Mouse (Mus musculus) B cell, adult 2 months (primary cell): Measurements from ENCODE around the gene Piwil4.
A peak's percentile ranks its signal among the peaks of the same experiment; 100 is the strongest.
"Not testable (repeated sequence)": the region's sequence is repeated elsewhere in the genome, so short reads cannot be mapped to it uniquely, and the experiment has no call there.

Experiments
- DNase-seq, 2 experiments: peaks; one replicate each; pipeline ENCODE4 v3.0.0; 2022

Gene Piwil4

DNA sequence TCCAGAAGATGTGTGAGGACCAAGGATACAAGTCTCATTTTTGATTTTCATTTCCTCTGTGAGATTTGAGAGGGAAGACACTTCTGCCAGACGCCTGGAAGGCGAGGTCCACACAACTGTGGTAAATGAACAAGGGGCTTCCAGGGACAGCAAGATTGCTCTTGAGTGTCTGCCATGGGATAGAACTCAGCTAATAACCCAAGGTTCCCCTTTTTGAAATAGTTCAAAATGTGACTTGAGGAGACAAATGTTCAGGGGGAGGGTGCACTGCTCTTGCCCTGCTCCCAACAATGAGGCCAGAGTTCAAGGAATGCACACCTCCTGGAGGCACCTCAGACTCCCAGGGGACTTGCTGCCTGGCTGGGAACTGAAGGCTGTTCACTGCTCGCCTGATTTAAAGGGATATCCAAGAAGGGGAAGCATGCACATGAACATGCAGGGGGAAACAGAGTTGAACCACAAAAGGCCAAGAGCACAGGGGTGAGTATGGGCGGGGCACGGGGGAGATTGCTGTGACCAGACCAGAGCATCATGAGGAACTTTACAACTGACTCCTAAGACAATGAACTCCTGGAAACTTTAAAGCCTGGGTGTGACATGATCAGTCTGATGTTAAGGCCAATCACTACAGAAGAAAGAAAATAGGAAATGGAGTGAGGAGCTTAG lies 15.6 kb downstream of the Piwil4 start:
- DNase-seq: no peak

- no peak for DNase-seq
Measured at GRCm38 (mm10) chr9:14721610-14722009, 18.9 kb downstream of the Piwil4 start.

DNA sequence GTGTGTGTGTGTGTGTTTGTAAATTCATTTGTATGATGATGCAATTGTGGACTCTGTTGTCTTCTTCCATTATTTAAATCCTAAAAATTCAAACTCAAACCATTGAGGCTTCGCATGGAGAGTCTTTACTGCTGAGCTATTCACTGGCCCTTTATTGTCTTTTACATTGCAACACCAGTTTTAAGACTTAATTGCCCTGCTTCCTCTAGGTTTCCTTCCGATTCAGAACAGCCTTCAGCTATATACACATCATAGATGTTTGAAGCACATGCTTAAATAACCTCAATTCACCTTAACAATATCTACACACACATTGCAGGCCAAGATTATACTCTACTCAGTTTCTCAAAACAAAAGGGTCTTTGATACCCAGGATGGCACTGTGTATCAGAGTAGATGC lies 20.1 kb downstream of the Piwil4 start:
- no peak for DNase-seq

GRCm38 (mm10) chr9:14718332-14718691 lies 22.2 kb downstream of the Piwil4 start:
- DNase-seq: no peak

GRCm38 (mm10) chr9:14717689-14718331 lies 22.7 kb downstream of the Piwil4 start:
- DNase-seq: no peak

DNA sequence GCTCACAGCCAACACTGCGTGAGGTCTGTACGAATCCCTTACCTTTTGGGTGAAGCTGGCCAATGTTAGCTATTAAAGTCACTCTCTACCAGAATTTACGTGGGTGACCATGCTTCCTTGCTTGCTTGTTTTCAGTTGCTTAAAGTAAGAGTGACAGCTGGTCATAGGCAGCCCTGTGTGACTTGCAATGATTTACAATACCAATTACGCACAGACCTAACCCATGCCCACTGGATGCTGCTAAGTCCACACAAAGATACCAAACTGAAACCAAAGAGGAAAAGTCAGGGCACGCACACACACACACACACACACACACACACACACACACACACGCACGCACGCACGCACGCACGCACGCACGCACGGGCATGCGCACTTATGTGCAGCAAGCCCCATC lies 25.3 kb downstream of the Piwil4 start:
- no peak for DNase-seq

DNA sequence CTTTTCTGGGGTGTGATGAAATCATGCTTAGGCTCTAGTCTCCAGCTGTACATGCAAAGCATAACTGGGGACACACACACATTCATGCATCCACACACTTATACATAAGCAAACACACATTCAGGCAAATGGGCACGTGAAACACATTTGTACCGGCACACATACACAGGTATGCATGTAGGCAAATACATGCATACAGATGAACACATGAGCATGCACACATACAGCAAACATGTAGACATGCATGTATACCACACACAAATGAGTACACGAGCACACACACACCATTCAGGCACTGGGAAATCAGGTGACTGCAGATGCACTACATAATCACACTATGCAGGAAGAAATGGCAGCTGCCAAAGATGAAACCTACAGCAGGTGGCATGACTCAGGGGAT lies 29.6 kb downstream of the Piwil4 start:
- DNase-seq: no peak

GRCm38 (mm10) chr9:14705321-14706162 lies 35.0 kb downstream of the Piwil4 start:
- no peak for DNase-seq

DNA sequence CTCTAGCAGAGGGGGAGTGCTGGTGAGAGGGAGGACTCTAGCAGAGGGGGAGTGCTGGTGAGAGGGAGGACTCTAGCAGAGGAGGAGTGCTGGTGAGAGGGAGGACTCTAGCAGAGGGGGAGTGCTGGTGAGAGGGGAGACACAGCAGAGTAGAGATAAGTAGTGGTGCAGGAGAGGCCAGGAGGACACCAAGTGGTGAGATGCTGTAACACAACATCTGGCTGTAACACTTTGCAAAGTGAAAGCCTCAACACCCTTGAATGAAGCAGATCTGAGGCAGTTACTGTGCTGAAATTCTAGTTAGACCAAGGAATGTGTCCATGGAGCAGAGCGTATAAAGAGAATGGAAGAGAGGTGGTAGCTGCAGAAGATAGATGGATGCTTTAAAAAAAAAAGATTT lies 39.7 kb downstream of the Piwil4 start:
- DNase-seq: not testable (repeated sequence)

GRCm38 (mm10) chr9:14699288-14699640 lies 41.3 kb downstream of the Piwil4 start:
- no peak for DNase-seq

DNA sequence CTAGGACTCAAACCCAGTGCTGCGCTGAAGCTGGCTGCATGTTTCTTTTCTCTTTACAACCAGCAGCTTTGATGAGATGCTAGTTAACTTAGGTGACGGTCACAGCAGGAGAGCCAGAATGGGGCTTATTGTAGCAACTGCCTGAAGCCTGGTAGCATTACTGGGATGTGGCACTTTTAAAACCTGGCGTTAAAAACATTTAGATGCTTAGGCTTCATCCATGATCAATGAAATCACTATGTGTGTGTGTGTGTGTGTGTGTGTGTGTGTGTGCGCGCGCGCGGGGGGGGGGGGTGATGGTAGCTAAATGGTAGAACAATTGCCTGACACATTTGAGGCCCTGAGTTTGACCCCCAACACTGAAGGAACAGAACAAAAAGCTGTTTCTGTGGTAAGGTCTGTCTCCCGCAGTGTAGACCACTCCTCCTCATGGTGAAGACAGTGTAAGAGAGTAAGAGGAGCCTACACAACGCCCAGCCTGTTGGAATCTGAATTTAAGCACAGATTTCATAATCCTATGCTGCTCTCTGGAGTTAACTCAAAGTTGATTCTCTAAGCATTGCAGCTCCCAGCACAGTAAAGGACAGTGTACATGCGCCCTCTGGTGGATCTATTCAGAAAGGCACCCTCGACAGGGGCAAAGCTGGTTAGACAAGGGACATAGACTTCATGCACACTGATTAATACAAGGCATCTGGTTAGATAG lies 41.8 kb downstream of the Piwil4 start:
- DNase-seq: peak; percentile 79 to 83

- peak; percentile 19 to 20 for DNase-seq
Measured at GRCm38 (mm10) chr9:14697903-14698302, 42.6 kb downstream of the Piwil4 start.

- DNase-seq: no peak
Measured at GRCm38 (mm10) chr9:14689376-14690108, 51.0 kb downstream of the Piwil4 start.

GRCm38 (mm10) chr9:14684363-14684762 lies 56.2 kb downstream of the Piwil4 start:
- DNase-seq: no peak

GRCm38 (mm10) chr9:14682741-14683140 lies 57.8 kb downstream of the Piwil4 start:
- no peak for DNase-seq

DNA sequence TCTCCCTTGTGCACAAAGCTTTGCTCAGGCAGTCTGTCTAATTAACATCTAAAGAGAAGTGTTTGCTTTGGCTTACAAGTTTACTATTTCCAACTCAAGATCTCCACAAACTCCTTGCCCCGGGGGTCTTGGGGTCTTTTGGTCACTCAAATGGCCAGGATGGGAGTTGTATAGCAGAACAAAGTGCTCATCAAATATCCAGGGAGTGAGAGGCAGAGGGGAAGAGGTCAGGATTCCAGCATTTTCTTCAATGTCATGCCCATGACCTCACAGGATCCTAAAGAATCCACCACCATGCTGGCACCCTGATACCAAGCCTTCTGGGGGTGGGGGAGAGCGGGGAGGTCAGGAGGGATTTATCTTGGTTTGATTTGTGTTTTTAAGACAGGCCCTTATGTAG lies 59.9 kb downstream of the Piwil4 start:
- DNase-seq: no peak

DNA sequence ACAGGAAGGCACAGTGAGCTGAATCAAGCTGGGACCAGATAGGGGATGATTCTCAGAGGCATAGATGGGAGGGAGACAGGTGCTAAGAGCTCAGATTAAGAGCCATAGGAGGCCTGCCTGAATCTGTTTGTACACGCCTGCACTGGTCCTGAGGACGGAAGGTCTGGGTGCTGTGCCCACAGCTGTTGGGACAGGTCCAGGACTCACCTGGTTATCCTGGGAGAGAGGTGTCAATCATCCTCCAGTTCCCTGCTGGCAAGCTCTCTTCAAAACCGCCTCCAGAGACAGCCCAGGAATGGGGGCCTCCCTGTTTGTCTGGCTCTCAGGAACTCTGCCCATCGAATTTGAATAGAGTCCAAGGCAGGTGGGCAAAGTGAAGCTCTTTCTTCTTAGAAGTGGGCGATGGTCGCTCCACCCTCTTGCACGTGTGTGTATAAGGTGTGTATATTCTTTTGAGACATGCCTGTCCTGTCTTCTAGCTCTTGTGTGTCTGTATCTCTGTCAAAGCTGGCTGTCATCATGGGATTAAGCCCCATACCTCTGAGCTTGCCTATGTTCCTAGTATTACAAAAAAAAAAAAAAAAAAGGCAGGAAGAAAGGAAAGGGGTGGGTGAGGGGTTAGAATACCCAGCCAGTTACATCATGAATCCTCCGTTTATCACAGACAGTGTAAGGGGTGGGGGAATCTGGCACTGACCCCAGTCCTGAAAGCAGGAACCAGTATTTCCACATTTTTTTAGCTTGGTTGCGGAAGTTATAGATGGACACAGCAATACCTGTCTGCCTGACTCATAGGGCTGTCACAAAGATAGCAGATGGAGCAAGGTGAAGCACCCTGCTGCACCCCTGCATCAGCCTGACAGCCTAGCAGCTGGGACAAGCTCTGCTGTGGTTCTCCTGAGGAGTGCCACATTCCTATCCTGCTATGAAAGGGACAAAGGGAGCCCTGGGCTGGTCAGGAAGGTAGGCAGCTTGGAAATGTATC lies 64.5 kb downstream of the Piwil4 start:
- DNase-seq: no peak

DNA sequence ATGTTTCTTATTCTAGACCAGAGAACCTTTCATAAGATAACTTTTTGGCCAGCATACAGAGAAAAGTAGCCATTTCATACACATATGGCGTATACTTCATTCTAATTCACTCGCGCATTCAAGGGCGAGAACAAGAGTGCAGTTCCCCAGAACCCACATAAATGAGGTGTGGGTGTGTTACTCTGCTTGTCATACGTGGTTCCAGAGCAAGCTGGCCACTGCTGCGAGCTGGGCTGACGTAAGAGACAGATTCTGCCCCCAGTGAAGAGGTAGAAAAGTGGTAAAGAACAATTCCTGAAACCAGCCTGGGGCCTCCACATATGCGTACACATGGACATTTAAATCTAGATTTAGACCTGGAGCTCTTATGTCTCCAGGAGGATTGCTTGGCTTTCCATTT lies 66.0 kb downstream of the Piwil4 start:
- DNase-seq: no peak

DNA sequence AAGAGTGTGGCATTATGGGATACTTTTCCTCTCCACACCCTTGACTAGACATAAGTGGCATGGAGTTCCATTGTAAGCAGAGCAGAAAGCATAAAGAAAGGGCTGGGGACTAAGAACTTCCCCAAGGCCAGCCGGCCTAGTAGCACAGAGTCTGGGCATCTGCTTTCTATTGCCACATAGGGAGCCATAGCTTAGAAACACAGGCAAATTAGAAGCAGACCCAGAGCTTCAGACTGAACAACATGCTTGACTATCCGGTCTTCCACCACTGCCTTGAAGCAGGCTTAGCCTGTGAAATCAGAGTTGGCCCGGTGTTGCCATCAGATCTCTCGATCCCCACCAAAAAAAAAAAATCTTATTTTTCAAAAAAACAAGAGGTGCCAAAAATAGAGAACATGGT lies 67.4 kb downstream of the Piwil4 start:
- no peak for DNase-seq

GRCm38 (mm10) chr9:14671965-14672364 lies 68.6 kb downstream of the Piwil4 start:
- not testable (repeated sequence) for DNase-seq

GRCm38 (mm10) chr9:14668382-14668781 lies 72.2 kb downstream of the Piwil4 start:
- no peak for DNase-seq
